Mouse (Mus musculus) midbrain, embryonic 10.5 days (tissue): ENCODE results near the gene Ckap2l. TPM values are rescaled to one million over a fixed set of nuclear protein-coding genes. Genes with fewer than 3 reads are reported as not detected.

Source experiments
- DNase-seq: peaks from one replicate; pipeline ENCODE4 v3.0.0-alpha.2; 2017; ENCODE audit warnings: low spot score
- H3K27ac ChIP-seq: fragments of 300-500 bp; sonication (generic); replicated peaks from 2 replicates; pipeline ENCODE4 v1.5.1; 2016; ENCODE audit warnings: mild to moderate bottlenecking
- H3K27me3 ChIP-seq: fragments of 300-500 bp; sonication (generic); 2 replicates; pipeline ENCODE4 v1.6.1; 2016; ENCODE audit warnings: low read depth, mild to moderate bottlenecking; ENCODE audit not compliant: poor library complexity, severe bottlenecking
- H3K36me3 ChIP-seq: fragments of 300-500 bp; sonication (generic); 2 replicates; pipeline ENCODE4 v1.6.1; 2016; ENCODE audit warnings: mild to moderate bottlenecking, moderate library complexity
- H3K4me1 ChIP-seq: fragments of 300-500 bp; sonication (generic); 2 replicates; pipeline ENCODE4 v1.6.1; 2016
- H3K4me3 ChIP-seq: fragments of 300-500 bp; sonication (generic); 2 replicates; pipeline ENCODE4 v1.5.1; 2016; ENCODE audit warnings: mild to moderate bottlenecking, moderate library complexity
- H3K9me3 ChIP-seq: fragments of 300-500 bp; sonication (generic); replicated peaks from 2 replicates; pipeline ENCODE4 v1.6.1; 2016; ENCODE audit warnings: mild to moderate bottlenecking
- WGBS: fragments of 180-500 bp; shearing (Covaris S2); methylation state at CpG from one replicate; pipeline ENCODE4 v1.1.7; 2016; 5-methylcytosine and 5-hydroxymethylcytosine counted together
- polyA plus RNA-seq: library from polyadenylated mRNA; unstranded; fragments of >200 nt; fragmentation: Nextera tagmentation; extraction: Ambion mirVana; gene quantifications from 2 replicates; pipeline ENCODE4 v1.2.1, GENCODE M21; 2016

The Ckap2l gene
- polyA plus RNA-seq, 1 experiment from 2014 or later = 64.6 TPM

DNA sequence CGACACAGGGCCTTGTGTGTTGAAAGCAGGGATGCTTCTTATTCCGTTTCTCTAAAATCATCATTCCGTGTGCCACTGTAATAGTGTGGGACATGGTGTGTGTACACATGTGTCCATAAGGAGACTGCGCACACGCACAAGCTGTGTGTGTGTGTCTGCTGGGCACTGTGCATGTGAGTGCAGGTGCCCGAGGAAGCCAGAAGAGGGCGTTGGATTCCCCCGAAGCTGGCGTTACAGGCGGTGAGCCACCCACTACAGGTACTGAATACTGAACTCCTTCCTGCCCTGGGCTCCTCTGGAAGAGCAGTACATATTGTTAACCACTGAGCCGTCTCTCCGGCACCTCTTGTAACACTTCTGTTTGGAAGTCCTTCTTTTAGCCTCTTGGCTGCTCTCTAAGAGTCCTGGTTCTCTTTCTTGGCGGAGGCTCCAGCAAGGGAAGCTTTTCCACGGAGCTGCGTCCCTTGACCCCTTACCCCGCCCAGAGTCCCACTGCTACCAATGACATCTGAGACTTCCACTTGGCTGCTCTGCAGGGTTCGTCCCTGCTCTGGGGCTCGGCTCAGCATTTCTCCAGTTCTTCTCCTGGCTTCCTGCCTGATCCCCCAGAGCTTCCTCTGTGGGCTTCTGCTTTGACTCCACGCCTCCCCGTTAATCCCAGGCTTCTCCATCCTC is 52.4 kb downstream of the Ckap2l start:
- 86% methylated on average over 20 of the region's 20 CpGs for WGBS
- Histone ChIP-seq H3K4me1 (peaks cover 12% of the 10 kb centered on the region), H3K36me3 (no peaks in the 10 kb centered on the region), H3K27ac (no peak overlapping the region), H3K4me3 (no peak overlapping the region), H3K9me3 (no peaks in the 10 kb centered on the region), H3K27me3 (no peaks in the 10 kb centered on the region)
- DNase-seq = no peak

DNA sequence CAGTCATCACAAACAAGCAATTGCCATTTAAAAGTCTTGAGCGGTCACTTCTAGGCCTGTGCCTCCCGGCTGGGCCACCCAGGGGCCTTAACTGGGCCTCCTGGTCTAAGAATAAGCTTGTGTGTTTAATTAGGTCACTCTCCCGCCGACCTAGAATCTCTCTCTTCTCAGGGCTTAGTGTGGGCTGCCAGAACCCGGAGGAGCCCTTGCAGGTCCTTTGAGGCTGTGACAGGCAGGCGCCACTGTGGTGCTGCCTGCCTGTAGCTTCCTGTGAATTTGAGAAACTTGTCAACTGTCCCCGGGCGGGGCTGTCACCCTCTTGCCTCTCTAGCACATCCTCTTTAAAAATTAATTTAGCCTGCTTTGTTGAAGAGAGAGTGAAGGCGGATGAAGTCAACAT is 53.2 kb downstream of the Ckap2l start:
- DNase-seq = no peak
- 60% methylated on average over 9 of the region's 9 CpGs for WGBS
- Histone ChIP-seq H3K9me3 (no peaks in the 10 kb centered on the region), H3K4me3 (no peak overlapping the region), H3K4me1 (peaks cover 12% of the 10 kb centered on the region), H3K27me3 (no peaks in the 10 kb centered on the region), H3K27ac (no peak overlapping the region), H3K36me3 (no peaks in the 10 kb centered on the region)

DNA sequence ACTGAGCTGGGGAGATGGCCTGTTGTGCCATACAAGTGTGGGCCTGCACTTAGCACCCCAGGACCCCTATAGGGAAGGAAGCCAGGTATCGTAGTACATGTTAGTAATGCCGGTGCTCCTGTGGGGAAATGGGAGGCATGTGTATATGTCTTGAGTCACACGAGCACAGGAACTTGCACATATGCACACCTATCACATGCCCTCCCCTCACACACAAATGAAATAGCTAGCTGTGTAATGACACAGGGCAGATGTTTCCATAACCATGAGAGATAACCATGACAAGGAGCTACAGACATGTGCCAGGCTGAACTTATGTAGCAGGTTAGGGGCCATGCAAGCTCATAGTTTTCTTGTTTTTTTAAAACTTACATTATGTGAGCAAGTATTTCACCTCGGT is 54.0 kb downstream of the Ckap2l start:
- H3K36me3 ChIP-seq = no peaks in the 10 kb centered on the region
- no peak overlapping the region for H3K4me3 ChIP-seq
- DNase-seq = no peak
- no peak overlapping the region for H3K27ac ChIP-seq
- peaks cover 12% of the 10 kb centered on the region for H3K4me1 ChIP-seq
- WGBS = 92% methylated on average over 4 of the region's 4 CpGs
- no peaks in the 10 kb centered on the region for H3K9me3 ChIP-seq
- H3K27me3 ChIP-seq = no peaks in the 10 kb centered on the region

DNA sequence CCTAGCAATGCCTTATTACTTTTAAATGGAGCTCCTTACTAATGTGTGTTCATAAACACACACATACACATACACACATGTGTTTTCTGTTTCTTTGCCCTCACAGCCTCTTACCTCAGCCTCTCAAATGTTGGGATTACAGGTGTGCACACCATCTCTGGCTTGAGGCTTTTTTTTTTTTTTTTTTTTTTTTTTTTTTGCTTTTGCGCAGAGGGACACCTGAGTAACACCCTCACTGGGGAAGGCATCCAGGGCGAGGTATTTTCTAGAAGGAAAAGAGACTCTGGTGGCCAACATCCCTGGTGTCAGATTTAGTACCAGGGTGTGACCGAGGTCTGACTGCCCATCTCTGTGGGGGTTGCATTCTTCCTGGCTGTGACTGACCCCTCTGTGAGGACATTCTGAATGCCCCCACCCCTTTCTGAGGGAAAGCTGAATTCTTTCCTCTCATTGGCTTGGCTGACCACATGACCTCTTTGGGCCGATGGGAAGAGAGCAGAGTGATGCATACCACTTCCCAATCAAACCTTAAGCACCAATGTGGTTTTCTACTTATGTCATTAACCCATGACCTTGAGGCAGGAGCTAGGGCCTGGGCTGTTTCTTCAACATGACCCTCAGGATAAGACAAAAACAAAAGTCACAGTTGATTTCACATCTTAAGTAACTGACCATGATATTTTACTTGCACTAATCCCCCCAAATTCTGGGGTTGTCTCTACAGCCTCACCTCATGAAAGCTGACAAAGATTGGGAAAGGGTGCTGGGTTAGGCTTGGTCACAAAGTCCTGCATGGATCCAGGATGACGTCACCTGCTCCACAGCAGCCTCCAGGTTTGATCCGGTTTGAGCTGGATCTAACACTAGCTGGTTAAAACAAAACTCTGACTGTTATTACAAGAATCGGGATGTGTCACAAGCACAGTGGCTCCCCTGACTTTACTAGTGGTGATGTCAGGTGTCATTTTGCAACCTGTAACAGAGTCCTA is 54.9 kb downstream of the Ckap2l start:
- WGBS = 65% methylated on average over 7 of the region's 7 CpGs
- Histone ChIP-seq H3K9me3 (no peaks in the 10 kb centered on the region), H3K4me3 (no peak overlapping the region), H3K27me3 (no peaks in the 10 kb centered on the region), H3K27ac (no peak overlapping the region), H3K4me1 (peaks cover 12% of the 10 kb centered on the region), H3K36me3 (no peaks in the 10 kb centered on the region)
- DNase-seq = no peak

DNA sequence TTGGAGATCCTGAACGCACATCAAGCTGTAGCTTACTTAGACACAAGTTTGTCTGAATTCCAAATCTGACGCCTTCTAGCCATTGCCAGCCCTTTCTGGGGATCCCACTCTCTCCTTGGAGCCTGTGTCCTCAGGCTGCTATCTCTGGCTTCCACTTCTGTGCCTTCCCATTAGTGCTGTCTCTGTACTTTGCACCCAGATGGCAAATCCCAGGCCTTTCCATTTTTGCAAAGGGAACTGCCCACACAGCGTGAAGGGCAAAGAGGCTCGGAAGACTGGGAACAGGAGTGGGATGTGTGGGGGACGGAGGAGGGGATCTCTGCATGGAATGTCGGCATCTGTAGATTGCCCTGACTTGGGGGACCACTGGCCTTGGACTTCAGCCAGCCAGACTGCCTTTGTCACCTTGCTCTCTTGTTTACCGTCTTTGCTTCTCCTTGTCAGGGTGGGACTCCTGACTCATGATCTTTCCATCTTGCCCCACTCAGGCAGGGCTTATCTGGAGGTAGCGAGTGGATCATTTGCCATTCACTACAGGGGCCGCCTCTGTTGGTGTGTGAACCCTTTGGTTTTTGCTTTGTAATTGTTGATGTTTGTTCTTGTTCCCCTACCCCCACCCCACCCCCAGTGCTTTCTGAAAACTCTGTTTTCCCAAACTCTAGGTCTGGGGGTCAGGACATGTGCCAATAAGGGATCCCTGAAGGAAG is 56.1 kb downstream of the Ckap2l start:
- Histone ChIP-seq H3K9me3 (no peaks in the 10 kb centered on the region), H3K36me3 (no peaks in the 10 kb centered on the region), H3K4me3 (no peak overlapping the region), H3K4me1 (peaks cover 12% of the 10 kb centered on the region), H3K27ac (no peak overlapping the region; the same call in 1 of the 2 replicates), H3K27me3 (no peaks in the 10 kb centered on the region)
- DNase-seq = no peak
- WGBS = 80% methylated on average over 9 of the region's 9 CpGs

DNA sequence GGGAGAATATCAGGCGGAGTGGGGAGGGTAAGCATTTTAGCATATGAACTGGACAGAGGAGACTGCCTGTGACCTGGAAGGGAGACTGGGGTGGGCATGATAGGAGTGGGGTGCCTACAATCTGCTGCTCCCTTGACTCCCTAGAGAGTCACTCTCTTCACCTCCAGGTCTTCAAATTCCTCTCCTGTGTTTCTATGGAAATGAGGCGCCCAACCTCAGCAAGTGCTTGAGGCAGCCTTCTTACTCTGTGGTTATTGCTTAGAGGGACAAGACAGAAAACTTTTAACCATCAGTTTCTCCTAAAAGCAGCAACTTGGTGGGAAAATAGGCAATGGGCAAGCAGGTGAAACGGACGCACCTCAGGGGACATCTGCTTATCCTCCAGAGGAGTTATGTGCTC is 60.5 kb downstream of the Ckap2l start:
- no peak overlapping the region for H3K4me3 ChIP-seq
- DNase-seq = no peak
- no peaks in the 10 kb centered on the region for H3K9me3 ChIP-seq
- peaks cover 8% of the 10 kb centered on the region for H3K4me1 ChIP-seq
- H3K27ac ChIP-seq = no peak overlapping the region
- H3K36me3 ChIP-seq = no peaks in the 10 kb centered on the region
- no peaks in the 10 kb centered on the region for H3K27me3 ChIP-seq
- WGBS = 76% methylated on average over 4 of the region's 4 CpGs

DNA sequence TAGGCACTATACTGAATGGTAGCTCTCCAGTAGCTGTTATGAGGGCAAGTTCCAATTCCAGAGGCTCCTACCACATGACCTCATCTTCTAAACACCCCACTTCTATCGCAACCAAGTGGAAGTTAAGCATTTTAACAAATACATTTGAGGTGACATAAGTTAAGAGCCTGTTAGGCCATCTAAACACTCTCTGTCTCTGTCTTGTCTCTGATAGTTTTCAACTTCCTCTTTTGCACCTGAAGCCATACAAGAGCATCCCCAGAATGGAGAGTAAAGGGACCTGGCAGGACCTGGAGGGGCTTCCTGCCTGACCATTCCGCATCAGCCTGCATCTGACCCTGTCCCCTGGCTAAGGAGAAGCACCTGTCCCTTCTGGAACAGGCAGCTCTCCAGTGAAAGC is 62.3 kb downstream of the Ckap2l start:
- WGBS = 88% methylated on average over 2 of the region's 2 CpGs
- no peaks in the 10 kb centered on the region for H3K9me3 ChIP-seq
- DNase-seq = no peak
- H3K36me3 ChIP-seq = no peaks in the 10 kb centered on the region
- H3K27me3 ChIP-seq = no peaks in the 10 kb centered on the region
- no peaks in the 10 kb centered on the region for H3K4me1 ChIP-seq
- H3K4me3 ChIP-seq = no peak overlapping the region
- no peak overlapping the region for H3K27ac ChIP-seq

DNA sequence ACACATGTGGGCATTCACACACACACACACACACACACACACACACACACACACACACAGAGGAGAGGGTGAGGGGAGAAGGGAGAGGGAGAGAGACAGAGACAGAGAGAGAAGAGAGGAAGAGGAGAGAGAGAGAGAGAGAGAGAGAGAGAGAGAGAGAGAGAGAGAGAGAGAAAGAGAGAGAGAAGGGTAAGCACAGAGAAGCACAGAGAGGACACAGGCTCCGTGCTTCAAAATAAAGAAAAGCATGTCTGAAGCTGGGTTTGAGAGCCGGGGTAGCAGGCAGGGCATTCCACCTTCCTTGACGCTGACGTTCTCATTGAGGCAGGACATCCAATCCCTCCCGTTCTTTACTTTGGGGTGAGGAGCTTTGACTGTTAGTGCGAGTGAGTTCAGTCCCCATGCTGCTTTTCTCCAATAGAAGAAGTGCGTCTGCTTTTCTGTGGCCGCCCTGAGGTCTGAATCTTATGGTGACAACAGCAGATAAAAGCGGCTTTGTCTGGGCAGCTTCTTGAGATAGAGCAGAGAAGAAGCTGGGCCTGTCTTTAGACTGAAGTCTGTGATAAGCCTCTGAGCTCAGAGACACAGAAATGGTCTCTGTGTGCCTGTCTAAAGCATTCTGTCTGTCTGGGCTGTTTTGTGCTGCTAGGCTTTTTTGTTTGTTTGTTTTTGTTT is 63.1 kb downstream of the Ckap2l start:
- Histone ChIP-seq H3K36me3 (no peaks in the 10 kb centered on the region), H3K4me3 (no peak overlapping the region), H3K4me1 (no peaks in the 10 kb centered on the region), H3K27me3 (no peaks in the 10 kb centered on the region), H3K9me3 (no peaks in the 10 kb centered on the region), H3K27ac (0 out of 2 replicates have a peak overlapping the region, but pooled peaks have one; percentile 17)
- 55% methylated on average over 9 of the region's 9 CpGs for WGBS
- DNase-seq = no peak

DNA sequence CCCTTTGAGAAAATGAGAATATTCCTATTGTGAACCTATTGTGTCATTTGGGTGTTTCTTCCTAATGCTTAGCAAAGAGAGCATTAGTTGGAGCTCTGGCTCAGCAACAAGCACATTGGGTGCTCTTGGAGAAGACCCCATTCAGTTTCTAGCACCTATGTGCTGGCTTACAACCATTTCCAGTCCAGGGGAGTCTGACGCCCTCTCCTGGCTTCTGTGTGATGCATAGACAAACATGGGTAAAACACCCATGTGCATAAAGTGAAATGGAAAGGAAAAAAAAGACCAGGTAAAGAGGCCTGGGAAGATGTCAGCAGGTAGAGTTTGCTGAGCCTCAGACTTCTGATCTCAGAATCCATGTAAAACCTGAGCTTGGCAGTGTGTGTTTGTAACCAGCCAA is 63.8 kb downstream of the Ckap2l start:
- no peaks in the 10 kb centered on the region for H3K36me3 ChIP-seq
- whole genome bisulfite sequencing = 83% methylated on average over 1 of the region's 1 CpGs
- no peak for DNase-seq
- H3K4me3 ChIP-seq = no peak overlapping the region
- H3K9me3 ChIP-seq = no peaks in the 10 kb centered on the region
- H3K27ac ChIP-seq = no peak overlapping the region; the same call in 1 of the 2 replicates
- no peaks in the 10 kb centered on the region for H3K4me1 ChIP-seq
- H3K27me3 ChIP-seq = no peaks in the 10 kb centered on the region

DNA sequence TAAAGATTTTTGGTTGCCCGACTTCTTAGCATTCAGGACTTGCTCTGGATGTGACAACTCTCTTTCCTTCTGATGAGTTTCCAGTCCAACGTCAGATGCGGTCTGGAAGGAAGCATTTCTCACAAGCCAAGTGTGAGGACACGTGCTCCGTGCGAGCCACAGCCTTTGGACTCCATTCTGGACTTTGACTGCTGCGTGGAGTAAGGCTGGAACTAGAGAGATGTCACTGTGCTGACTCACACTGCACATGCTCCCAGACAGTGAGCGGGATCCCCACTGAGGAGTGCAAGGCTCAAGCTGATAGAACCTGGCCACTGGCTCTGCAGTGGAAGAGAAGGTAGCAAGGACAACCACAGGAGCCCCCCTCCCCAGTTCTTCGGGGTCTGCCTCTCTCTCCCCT is 64.5 kb downstream of the Ckap2l start:
- DNase-seq = no peak
- Histone ChIP-seq H3K4me3 (no peak overlapping the region), H3K27ac (peak overlapping the region; percentile 42), H3K36me3 (no peaks in the 10 kb centered on the region), H3K4me1 (no peaks in the 10 kb centered on the region), H3K27me3 (no peaks in the 10 kb centered on the region), H3K9me3 (no peaks in the 10 kb centered on the region)
- WGBS = 84% methylated on average over 9 of the region's 9 CpGs

DNA sequence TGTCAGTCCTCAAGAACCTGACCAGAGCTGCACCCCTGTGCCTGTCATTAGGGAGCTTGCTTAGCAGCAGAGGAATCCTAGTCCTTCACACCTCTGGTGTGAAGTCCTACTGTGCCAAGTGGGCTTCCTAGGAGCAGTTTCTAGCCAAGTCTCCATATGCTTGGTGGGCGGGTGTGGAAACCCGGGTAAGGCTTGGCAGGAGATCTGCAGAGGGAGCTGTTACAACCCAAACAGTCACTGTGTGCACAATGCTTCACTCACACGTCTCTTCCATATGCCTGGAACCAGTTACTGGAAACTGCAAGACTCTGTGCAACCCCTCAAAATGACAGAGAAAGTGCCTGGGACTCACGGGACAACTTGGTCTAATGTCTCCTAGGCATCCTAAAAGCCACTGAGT is 65.0 kb downstream of the Ckap2l start:
- no peak for DNase-seq
- no peaks in the 10 kb centered on the region for H3K4me1 ChIP-seq
- 71% methylated on average over 4 of the region's 4 CpGs for WGBS

DNA sequence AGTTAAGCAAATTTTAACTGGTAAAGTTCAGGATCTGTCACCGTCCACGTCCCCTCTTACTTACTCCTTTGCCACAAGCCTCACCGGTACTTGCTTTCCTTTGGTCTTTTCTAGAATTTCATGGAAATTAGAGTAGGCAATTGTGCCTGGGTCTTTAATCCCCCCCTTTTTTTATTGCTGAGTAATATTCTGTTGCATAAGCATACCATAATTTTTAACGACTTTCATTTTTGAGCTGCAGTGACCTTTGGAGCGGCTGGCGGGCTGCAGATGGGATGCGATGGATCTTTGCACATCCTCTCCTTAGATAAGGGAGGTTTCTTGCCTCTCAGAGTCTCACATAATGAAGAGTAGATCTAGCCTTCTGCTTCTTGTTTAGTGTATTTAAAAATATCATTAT is 67.7 kb downstream of the Ckap2l start:
- WGBS = 95% methylated on average over 7 of the region's 7 CpGs

More for the DNA sequence above, 65.0 kb downstream of the Ckap2l start:
- no peaks in the 10 kb centered on the region for H3K9me3 ChIP-seq
- no peaks in the 10 kb centered on the region for H3K36me3 ChIP-seq
- no peaks in the 10 kb centered on the region for H3K27me3 ChIP-seq
- H3K4me3 ChIP-seq = no peak overlapping the region
- no peak overlapping the region for H3K27ac ChIP-seq

More for the DNA sequence above, 67.7 kb downstream of the Ckap2l start:
- no peak overlapping the region for H3K27ac ChIP-seq
- no peak for DNase-seq
- H3K36me3 ChIP-seq = no peaks in the 10 kb centered on the region
- H3K9me3 ChIP-seq = no peaks in the 10 kb centered on the region
- H3K27me3 ChIP-seq = no peaks in the 10 kb centered on the region
- peaks cover 4% of the 10 kb centered on the region; the same call in 1 of the 2 replicates for H3K4me1 ChIP-seq
- no peak overlapping the region for H3K4me3 ChIP-seq
